Mouse (Mus musculus) ES-Bruce4 (cell line): Measurements from ENCODE around the gene Klri2. TPM values are rescaled to one million over a fixed set of nuclear protein-coding genes. Genes with fewer than 3 reads are reported as not detected.
"Not testable (repeated sequence)": the region's sequence is repeated elsewhere in the genome, so short reads cannot be mapped to it uniquely, and the experiment has no call there.

ENCODE experiments used
- H3K27ac ChIP-seq: 2 replicates; pipeline ENCODE4 v1.5.1; 2012; ENCODE audit warnings: low read length, inconsistent platforms; ENCODE audit not compliant: insufficient read depth
- H3K27me3 ChIP-seq: 2 replicates; pipeline ENCODE4 v1.6.1; 2012; ENCODE audit warnings: mild to moderate bottlenecking, low read length, inconsistent platforms; ENCODE audit not compliant: control insufficient read depth, poor library complexity, insufficient read depth, severe bottlenecking
- H3K36me3 ChIP-seq: 2 replicates; pipeline ENCODE4 v1.6.1; 2012; ENCODE audit warnings: inconsistent platforms, mild to moderate bottlenecking, low read length, moderate library complexity; ENCODE audit not compliant: control insufficient read depth, poor library complexity, insufficient read depth, severe bottlenecking
- H3K4me1 ChIP-seq: one replicate; pipeline ENCODE4 v1.8.1; 2011; ENCODE audit warnings: low read length; ENCODE audit not compliant: control insufficient read depth, insufficient read depth
- H3K4me3 ChIP-seq: 2 replicates; pipeline ENCODE4 v1.5.1; 2011; ENCODE audit warnings: low read depth, mild to moderate bottlenecking, low read length
- H3K9ac ChIP-seq: 2 replicates; pipeline ENCODE4 v1.6.1; 2012; ENCODE audit warnings: low read depth, mild to moderate bottlenecking, inconsistent platforms; ENCODE audit not compliant: poor library complexity, severe bottlenecking
- H3K9me3 ChIP-seq: replicated peaks from 2 replicates; pipeline ENCODE4 v1.6.1; 2012; ENCODE audit warnings: mild to moderate bottlenecking, low read length, inconsistent platforms; ENCODE audit not compliant: control insufficient read depth, poor library complexity, insufficient read depth, severe bottlenecking
- CTCF ChIP-seq: IDR thresholded peaks from one replicate; pipeline ENCODE4 v1.8.1; 2011; ENCODE audit warnings: low read depth, low read length
- EP300 ChIP-seq: IDR thresholded peaks from 2 replicates; pipeline ENCODE4 v1.6.1; 2011; ENCODE audit warnings: low read depth, low read length; ENCODE audit not compliant: insufficient read depth
- POLR2A ChIP-seq: IDR thresholded peaks from one replicate; pipeline ENCODE4 v1.8.1; 2011; ENCODE audit warnings: low read length; ENCODE audit not compliant: insufficient read depth
- polyA plus RNA-seq: library from polyadenylated mRNA; stranded (reverse); fragments of >200 nt; gene quantifications from 2 replicates; pipeline ENCODE4 v1.2.4, GENCODE M21; 2011; ENCODE audit warnings: low read depth; ENCODE audit not compliant: missing spikeins, insufficient read depth, insufficient read length

The Klri2 gene
- polyA plus RNA-seq: not detected in 2 replicates

DNA sequence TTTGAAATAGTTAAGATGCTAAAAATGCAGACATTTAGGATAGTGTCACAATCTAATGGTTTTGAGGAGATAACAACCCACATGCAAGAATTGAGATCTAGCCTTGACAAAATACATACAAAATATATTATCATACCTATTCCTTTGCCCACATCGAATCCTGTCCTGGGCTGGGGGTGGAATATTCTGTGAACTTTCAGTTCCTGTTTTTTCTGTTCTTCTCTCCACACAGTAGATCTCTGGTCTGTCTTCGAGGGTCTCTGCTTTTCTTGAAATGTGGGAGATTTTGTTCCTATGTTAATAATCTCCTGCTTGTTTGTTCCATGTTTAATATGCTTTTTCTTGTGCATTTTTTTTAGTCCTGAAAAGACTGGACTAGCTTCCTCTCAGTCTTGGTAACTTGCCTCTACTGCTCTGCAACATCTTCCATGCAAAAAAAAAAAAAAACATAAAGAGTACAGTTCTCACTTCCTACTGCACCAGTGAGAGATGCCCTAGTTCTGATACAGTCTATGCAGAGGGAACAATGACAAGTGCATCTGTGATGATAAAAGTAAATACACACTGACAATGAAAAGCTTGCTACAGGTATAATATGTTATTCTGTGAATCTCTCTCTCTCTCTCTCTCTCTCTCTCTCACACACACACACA, at the start of gene Klri2:
TSS of gene Klri2 (minus strand) at position 416 of the 653 bp plus-strand sequence.
- no peak for TF ChIP-seq POLR2A
- no peak for TF ChIP-seq EP300
- TF ChIP-seq CTCF: no peak
- no peaks in the 10 kb centered on the region for H3K36me3 ChIP-seq
- H3K4me1 ChIP-seq: no peaks in the 10 kb centered on the region
- H3K27ac ChIP-seq: no peak within 1 kb of the TSS
- no peak within 1 kb of the TSS for H3K4me3 ChIP-seq
- H3K9me3 ChIP-seq: no peaks in the 10 kb centered on the region
- H3K27me3 ChIP-seq: no peaks in the 10 kb centered on the region
- H3K9ac ChIP-seq: no peak within 1 kb of the TSS

DNA sequence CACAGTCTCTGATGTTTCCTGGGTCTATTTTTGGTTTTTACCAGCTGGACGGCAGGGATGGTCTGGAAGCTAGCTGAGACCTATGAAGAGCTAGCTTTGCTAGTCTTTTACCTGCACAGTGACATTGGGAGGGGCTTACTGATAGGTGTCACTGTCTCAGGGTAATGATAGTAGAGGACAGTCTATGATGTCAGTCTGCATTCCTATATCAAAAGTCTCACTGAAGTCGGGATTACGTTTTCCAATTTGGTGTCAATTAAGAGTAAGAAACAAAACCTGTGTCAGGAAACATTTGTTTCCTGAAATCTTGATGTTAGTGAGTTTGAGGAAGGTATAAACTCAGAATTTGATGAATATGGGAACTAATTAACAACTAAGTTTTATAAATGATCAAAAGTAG, 43.9 kb upstream of the Klri2 start, which contains the start of gene Gm156:
TSS of gene Gm156 (minus strand) at position 101 of the 400 bp plus-strand sequence.
- H3K9me3 ChIP-seq, H3K27me3 ChIP-seq, H3K27ac ChIP-seq, H3K36me3 ChIP-seq, H3K4me1 ChIP-seq, H3K9ac ChIP-seq, H3K4me3 ChIP-seq: not testable (repeated sequence)

DNA sequence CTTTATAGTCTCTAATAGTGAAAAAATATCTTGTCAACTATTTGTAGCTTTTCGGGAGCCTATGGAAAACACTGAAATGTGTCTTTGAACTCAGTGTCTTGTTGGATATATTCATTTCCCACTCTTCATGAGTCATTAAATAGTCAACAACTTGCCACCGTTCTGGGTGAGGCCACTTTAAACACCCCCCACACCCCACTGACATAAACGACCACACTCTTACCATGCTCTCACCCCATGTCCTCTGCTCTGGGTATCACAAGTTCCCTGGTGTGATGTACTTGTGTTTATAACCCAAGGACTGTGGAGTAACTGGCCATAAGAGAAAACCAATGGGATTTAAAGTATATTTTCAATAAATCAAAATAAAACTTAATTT, 7.4 kb upstream of the Klri2 start:
- no peaks in the 10 kb centered on the region for H3K27me3 ChIP-seq
- TF ChIP-seq EP300 (no peak), POLR2A (no peak), CTCF (no peak)
- no peak overlapping the region for H3K27ac ChIP-seq
- no peaks in the 10 kb centered on the region for H3K9me3 ChIP-seq
- no peaks in the 10 kb centered on the region for H3K36me3 ChIP-seq
- H3K4me3 ChIP-seq: no peak overlapping the region
- H3K4me1 ChIP-seq: no peaks in the 10 kb centered on the region
- H3K9ac ChIP-seq: no peak overlapping the region

DNA sequence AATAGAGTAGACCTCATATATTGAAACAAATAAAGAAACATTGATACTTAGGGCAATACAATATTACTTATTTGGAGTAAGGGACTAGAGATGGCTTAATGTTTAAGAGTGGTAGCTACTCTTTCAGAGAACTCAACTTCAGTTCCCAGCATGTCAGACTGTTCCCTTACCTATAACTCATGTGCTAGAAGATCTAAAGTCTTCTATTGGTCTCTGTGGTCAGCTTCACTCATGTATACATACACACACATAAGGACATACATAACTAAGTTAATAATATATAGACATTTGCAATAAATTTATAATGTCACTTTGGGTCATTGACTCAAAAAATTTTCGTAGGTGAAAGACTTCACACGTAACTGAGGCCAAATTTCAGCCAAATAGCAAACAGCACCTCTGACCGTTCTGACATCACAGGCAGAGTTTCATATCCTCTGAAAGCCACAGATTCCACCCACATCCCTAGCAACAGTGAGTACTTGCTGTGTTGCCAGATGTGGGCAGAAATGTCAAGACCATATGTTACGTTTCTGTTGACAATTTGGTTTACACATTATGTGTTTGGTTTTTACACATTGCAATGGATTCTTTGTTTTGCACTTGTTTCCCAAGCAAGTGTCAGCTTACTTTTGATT, 6.9 kb upstream of the Klri2 start:
- Histone ChIP-seq H3K4me1 (no peaks in the 10 kb centered on the region), H3K9me3 (no peaks in the 10 kb centered on the region), H3K9ac (no peak overlapping the region), H3K4me3 (no peak overlapping the region), H3K27me3 (no peaks in the 10 kb centered on the region), H3K27ac (no peak overlapping the region), H3K36me3 (no peaks in the 10 kb centered on the region)
- no peak for TF ChIP-seq POLR2A
- no peak for TF ChIP-seq CTCF
- TF ChIP-seq EP300: no peak

DNA sequence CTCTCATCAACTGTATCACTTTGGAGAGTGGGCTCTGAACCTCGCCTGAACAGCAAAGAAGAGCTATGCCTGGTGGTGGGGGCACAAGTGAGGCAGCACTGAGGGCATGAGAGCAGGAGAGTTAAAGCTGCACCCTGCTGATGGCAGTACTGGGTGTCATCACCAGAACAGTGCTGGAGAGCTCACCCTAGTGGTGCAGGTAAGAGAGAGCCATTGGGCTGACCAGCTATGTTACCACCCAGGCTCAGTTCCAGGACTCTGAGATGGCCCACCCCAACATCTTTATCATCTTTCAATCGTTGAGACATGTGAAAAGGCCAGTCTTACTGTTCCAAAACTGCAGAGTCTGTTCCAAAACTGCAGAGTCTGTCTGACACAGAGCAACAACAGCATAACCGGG, 5.9 kb upstream of the Klri2 start:
- H3K27ac ChIP-seq: no peak overlapping the region
- H3K36me3 ChIP-seq: no peaks in the 10 kb centered on the region
- no peaks in the 10 kb centered on the region for H3K9me3 ChIP-seq
- TF ChIP-seq CTCF: no peak
- no peak overlapping the region for H3K4me3 ChIP-seq
- no peaks in the 10 kb centered on the region for H3K27me3 ChIP-seq
- H3K4me1 ChIP-seq: no peaks in the 10 kb centered on the region
- no peak overlapping the region for H3K9ac ChIP-seq

DNA sequence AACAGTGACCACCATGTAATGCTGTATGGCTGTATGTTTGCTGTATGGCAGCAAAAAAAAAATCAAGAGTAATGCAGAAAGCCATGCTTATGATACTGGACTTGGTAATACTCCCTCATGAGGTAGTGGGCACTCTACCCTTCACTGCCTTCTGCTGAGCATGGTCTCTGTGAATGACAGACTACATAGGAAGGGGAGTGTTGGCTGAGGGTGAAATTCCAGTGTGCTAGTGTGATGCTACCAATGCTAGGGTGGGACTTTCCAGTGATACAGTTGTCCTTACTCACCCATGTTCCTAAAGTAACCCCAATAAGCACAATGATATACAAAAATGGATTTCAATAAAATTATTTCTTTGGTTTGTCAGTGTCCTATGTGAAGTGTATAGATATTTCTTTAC, 3.9 kb downstream of the Klri2 start:
- H3K9me3 ChIP-seq: no peaks in the 10 kb centered on the region
- H3K27ac ChIP-seq: no peak overlapping the region
- no peak overlapping the region for H3K4me3 ChIP-seq
- no peaks in the 10 kb centered on the region for H3K4me1 ChIP-seq
- no peak overlapping the region for H3K9ac ChIP-seq
- H3K36me3 ChIP-seq: no peaks in the 10 kb centered on the region
- H3K27me3 ChIP-seq: no peaks in the 10 kb centered on the region
- TF ChIP-seq CTCF (no peak), EP300 (no peak), POLR2A (no peak)
